Mouse (Mus musculus) thymus, postnatal 25 days (tissue): Measurements from ENCODE around the gene Slf2.

Source experiments
- DNase-seq: peaks from one replicate; pipeline ENCODE4 v3.0.0; 2022

The Slf2 gene

DNA sequence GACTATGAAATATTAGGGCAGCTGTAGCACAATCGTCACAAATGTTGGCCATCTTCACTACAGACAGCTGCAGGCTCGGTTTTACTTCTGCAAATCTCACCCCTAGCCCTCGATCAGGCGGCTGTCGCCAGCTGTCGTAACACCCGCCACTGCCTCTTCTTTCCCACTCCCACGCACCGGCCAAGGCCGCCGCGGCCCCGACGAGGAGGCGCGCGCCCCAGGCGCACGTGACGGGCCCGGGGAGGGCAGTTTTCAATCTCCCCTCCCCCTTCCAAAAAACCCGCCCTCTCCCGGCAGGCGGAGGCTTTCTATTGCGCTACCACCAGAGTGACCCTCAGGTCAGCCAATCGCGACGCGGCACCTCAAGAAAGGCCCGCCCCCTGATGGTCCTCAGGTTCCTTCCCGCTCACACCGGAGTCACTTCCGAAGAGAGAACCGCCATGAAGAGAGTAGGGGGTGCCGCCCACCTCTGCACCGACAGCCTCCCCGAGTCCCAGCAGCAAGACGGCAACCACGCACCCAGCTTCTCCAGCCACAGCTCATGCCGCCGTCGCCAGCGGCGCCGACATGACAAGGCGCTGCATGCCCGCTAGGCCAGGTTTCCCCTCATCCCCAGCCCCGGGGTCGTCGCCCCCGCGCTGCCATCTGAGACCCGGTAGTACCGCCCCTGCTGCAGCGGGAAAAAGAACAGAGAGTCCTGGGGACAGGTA is at the start of gene Slf2:
Gene Slf2, plus strand, starts transcription at position 408 of the 710 bp plus-strand sequence.
- peak; percentile 99 for DNase-seq

DNA sequence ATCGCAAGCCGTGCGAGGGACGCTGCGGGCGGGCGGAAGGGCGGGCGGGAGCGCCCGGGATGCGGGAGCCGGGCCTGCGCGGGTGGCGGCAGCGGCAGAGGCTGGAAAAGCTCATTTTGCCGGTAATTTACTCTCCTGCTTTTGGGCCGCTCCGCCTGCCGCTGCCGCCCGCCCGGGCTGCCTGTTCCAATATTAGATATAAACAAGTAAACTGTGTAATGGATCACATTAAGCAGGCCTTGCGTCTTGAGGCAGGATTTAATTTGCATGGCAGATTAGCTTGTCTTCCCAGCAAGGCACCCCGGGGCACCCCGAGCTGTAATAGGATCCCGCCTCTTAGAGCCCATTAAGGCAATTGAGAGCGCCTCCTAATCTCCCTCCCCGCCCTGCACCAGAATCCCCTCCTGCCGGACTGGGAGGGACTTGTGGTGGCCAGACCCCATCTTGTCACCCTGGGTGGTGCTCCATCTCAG is 48.4 kb upstream of the Slf2 start:
- DNase-seq, result no peak

DNA sequence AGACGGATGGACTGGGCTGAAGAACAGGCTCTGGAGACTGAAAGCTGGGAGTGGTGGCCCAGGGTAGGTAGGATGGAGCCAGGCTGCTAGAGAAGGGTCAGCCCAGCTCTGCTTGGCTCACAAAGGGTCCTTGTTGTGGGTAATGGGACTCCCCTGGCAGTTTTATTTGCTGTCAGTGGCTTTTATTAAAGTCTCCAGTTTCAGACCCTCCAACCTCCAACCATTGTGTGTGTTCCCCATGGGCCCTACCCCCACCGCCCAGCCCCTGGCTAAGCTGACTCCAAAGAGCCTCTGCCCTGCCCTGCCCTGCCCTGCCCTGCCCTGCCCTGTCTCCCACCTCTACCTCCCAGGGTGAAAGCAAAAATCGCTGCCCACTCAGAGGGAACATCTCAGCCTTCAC is 46.6 kb upstream of the Slf2 start:
- DNase-seq, result no peak

DNA sequence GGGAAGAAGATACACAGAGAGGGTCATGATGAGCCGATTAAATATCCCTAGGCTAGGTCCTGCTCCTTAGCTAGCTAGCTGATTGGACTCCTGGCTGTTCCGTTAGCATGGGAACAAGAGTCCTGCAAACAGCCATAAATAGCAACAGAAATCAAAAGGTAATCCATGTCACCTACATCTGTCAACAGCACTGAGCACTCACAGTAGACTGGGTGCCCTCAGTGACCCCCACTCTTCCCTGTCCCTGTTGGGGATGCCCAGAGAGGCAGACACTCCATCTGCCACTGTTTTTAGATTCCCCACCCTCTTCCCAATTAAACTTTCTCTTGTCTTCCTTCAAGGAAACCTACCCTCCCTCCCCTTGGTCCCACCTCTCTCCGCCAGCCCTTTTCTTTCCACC is 44.5 kb upstream of the Slf2 start:
- no peak for DNase-seq

DNA sequence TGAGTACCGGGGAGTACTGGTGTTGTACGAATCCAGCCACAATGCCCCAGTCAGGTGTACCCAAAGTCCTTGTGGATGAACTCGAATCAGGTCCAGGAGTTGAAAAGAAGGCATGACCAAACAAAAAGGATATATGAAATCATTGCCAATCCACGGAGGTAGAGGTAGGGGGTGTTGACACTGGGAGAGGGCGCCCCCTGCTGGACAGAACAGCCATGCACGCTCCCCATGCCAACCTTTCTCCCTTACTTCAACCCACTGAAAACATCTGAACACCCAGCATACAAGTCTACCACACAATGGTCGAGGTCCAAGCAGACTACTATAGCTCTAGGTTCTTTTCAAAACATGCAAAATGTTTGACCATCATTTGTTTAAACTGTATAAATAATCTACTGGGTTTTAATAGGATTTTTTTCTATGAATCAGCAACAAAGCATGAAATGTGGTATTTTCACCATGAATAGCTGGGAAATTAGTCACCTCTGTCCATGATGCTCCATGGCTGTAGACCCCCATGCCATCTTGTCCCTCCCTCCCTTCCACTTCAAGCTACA is 43.2 kb upstream of the Slf2 start:
- peak; percentile 54 for DNase-seq

DNA sequence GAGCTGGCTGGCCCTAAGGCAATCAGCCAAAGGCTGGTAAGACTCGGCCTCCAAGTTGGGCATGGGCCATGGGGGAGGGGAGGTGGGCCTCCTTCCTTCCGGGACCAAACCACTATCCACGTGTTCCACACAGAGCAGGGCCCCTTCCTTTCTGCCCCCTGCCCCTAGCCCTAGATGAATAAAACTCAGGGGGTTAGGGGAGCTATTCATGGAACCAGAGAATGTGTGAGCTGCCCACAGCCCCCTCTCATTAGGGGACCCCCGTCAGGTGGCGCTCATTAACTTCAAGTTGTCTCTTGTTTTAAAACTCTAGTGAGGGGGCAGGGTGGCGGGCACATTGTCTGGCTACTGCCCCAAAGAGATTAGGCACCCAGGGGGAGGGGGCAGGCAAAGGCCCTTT is 41.4 kb upstream of the Slf2 start:
- no peak for DNase-seq

DNA sequence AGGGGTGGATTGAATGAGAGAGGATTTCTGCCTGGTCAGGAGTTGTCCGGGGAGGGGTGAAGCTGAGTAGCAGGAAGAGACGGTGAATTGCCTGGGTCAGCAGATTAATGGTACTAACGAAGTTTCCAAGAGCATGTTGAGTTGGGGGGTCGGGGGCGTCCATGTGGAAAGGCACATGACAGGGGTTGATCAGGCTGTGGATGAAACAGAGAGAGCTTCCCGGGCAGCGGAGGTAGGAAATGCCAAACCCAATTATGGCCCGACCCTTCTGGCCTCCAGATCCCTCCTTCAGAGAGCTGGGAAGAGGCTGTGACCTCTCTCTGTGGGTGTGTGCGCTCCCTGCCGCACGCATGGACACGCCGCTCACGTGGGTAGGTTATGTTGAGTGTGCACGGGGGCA is 39.5 kb upstream of the Slf2 start:
- DNase-seq, result no peak

DNA sequence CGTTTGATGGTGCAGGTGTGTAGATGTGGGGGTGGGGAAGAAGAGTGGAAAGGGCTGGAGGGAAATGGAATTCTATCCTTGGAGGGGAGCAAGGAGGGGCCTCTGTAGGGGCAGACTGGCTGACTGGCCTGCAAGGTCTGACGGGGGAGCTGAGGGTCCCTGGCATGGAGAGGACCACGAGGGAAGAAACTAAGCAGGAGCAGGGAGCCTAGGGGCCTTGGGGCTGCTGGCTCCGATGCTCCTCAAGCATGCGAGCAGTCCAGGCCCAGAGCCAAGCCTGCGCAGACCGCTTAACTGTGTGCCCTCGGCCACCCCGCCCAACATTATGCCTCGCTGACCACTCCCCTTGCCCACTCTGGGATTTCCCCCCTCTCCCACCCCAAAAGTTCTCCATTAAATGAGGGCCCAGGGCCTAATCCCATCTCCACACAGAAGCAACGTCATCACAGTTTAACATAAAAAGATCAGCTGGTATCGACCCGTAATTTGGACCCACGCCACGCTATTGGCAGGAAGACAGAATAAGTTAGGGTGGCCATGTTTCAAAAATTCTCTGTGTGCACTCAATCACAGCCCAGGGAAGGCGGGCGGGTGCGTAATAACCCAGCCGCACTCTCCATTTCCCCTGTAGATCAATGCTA is 37.6 kb upstream of the Slf2 start:
- no peak for DNase-seq

DNA sequence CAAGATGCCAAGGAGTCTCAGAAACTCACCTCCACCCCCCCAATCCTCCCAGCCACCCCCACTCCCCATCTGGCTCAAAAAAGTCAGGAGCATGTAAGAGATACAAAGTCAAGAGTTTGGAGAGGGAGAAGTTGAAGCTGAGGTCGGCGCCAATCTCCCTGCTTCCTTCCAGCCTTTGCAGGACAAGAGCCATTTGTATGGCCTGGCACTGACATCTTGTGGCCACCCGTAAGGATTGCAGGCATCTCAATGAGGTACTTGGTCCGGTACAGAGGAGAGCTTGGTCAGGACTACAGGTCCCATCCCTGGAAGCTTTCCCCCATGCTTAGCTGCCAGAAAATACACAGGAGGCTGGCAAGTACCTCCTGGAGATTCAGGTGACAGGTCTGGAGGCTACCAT is 35.7 kb upstream of the Slf2 start:
- DNase-seq, result peak; percentile 16

DNA sequence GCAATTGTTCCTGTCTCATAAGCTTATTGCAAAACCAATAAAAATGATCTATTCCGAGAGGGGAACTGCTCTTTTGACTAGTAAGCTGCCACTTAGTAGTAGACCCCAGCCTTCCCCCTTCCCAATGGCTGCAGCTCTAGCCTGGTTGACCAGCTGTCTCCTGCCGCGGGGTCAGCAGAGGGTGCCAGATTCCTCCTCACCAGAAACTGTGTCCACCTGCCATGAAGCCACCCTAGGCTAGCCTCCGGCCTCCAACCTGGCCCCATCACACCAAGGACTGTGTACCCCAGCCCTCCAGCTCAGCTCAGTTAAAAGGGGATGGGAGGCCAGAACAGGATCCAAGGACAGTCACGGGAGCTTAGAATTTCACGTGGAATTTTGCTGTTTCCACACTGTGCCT is 34.5 kb upstream of the Slf2 start:
- DNase-seq, result no peak

DNA sequence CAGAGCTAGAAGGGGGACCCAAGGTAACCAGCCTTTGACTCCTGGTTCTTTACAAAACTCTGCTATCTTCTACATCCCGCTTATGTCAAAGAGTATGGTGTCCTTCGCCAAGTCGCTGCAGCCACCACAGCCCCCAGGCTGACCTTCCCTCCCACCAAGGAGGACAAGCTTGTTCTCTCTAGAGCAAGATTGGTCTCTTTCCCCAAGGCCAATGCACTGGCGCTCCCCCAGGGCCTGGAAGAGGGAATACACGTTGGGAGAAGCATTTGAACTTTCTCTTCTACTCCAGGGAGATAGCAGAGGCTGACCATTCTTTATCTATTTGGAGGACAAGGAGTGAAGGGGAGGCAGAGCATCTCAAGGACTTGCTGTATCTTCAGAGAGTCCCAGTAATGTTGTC is 33.4 kb upstream of the Slf2 start:
- DNase-seq, result no peak

DNA sequence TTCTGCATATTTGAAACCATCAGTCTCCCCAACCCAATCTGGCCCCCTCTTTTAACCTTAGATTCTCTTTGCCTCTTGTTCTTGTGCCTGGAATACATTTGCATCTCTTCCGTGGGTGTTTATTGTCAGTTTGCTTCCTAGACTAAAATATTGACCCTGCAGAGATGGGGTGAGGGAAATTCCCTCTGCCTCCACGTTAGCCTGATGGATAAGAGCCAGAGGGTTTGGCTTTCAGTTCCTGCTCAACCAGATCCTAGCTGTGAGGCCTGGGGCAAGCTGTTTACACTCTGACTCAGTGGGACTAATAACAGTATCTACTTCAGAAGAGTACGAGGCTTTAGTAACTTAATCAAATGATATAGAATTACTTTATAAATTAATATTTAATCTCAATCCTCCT is 32.3 kb upstream of the Slf2 start:
- DNase-seq, result no peak

DNA sequence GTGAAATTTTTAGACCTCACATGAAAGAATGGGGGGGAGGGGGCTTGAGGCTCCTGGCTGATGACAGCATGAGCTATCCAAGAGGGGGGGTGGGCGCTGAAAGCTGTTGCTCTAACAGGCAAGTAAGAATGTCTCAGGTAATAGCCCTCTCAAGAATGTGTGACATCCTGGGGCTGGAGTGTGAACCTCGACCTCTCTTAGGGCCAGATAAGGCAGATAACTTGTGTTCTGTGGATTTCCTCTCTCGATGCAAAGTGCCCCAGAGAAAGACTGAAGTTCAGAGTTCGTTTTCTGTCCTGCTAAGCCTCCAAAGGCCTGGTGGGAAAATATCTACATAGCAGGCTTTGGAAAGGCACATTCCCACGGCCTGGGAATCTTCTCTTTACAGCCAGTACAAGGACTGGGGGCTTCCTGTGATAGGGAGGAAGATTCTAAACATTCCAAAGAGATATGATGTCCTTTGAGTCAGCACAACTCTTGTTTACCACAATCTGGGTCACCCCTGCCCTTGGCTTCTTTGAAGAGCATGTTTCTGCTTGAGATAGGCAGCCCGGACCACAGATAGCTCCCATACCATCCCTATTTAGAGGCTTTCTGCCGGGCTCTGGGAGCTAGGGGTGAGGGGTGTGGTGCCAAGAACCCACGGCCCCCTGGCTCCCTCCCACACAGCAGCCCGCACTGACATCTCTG is 31.7 kb upstream of the Slf2 start:
- DNase-seq, result no peak

DNA sequence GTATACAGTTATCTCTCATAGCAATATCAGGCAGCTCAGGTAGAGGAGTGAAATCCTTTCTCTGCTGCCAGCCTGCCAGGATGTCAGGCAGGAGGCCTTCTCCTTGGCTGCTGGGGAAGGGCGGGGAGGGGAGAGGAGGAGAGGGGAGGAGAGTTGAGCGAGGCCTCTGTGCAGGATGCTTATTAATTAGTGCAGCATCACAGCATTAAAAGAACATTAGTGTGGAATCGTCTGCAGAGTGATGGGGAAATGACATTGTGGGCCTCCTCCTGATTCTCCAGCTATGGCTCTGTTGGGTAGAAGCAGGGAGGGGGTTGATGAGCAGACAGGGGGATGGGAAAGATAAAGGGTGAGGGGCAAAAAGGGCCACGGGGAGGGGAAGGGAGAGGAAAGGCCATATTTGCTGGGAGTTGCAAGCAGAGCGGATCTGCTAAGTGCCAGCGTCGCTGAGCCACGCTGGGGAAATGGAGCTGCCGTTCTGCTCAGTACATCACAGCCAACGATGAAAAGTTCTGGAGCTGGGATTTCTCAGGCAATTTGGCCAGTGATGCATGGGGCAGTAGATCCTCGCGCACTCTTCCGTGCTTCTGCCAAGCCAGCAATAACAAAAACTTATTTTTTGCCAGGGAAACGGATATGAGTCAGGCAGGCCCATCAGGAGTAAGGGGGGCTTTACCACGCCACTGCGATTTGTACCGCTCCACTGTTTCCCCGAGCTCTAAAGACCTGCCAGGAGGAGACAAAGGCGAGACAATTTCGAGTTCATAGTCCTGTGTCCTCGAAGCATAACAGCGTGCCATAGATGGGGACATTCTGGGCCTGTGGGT is 30.8 kb upstream of the Slf2 start:
- no peak for DNase-seq

DNA sequence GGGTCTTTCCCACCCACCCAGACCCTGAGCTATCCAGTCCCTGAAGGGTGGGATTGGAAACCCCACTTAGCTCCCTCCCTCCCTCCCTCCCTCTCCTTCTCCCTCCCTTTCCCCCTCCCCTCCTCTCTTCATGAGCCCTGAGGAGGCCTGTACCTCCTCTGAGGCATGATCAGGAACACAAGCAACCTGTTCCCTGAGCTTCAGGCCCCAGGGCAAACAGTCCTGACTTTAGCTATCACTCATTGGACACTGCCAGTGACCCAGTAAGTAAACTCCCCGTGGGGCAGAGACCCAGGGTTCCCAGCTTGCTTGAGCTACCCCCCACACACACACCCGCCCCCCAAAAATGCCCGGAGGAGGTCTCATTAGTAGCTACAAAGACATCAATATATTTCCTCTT is 29.9 kb upstream of the Slf2 start:
- DNase-seq, result no peak

DNA sequence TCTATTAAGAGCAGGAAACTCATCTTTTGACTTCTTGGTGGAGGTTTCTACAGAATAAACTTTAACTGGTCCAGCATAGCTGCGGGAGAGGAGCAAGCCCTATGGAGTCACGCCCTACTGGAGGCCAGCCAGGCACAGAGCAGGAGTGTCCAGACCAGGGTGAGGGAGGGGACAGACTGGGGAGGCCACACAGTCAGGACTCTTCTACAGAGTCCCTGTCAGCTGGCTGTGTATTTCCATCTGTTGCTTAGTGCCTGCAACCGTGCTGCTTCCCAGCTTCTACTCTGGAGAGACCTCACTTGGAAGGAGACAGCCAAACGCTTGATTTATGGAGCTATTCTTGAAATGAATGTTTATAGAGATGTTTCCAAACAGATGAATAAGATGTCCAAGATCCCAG is 28.6 kb upstream of the Slf2 start:
- no peak for DNase-seq

DNA sequence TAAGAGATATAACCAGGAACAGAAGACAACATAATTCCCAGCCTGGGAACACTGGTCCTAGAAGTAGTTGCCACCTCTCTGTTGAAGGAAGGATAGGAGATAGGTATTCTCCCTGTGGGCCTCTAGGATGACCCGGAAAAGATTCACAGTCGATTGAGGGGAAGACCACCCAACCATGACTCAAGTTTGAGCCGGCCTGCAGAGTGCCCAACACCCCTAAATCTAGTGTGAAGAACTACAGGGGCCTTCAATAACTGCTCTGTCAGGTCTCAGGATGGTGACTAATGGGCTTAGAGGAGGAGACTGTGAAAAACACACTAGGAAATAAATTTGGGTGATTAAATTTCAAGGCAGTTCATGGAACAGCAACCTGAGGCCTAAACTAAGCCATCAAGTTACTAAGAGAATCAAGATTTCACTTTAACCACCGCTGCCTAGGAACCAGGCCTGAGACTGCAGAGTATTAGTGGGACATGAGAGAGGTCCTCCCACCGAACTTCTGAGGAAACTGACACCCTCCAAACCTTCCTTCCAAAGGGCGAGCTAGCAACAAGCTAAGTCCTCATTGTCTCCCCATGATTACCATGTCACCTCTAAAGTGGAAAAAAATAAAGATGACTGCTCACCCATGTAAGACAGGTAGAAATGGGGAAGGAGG is 27.5 kb upstream of the Slf2 start:
- no peak for DNase-seq

DNA sequence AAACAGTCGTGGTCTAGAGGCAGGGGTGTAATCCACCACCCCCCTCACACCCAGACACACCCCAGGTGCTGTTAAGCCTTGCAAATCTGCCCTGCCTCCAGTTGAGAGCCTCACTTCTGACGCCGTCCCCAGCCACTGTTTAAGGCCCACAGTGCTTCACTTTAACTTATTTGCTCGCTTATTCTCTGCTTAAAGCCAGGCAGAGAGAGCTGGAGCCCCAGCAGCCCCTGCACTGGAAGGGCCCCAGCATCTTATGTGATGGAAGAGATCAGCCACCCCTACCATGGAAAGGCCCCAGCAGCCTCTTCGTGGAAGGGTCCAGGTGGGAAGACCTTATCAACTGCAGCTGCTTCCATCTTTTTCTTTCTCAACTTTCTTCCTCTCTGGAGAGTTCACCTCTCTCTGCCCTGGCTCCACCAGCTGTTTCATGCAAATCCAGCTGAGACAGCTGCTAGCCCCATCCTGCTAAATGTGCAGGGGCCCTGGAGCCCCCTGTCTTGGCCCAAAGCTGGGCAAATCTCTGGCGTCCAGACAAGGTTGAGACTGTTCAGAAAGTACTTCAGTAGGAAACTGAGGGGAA is 26.7 kb upstream of the Slf2 start:
- DNase-seq, result no peak

DNA sequence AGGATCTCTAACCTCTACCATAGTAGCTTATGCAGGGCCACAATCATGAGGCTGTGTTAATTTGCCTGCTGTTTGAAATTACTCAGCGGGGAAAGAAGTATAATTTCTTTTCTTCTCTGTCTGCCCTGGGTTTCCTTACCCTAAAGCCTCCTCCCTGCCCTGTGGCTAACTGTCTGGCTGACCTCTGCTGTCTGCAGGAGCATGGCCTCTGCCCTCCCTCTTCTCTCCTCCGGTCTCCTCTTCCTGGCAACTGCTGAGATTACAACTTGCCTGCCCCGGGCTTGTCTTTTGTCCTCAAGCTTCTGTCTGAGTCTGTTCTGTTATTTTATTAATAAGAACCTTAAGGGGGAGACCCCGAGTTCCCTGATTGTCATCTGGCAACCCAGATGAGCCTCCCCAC is 25.6 kb upstream of the Slf2 start:
- no peak for DNase-seq

DNA sequence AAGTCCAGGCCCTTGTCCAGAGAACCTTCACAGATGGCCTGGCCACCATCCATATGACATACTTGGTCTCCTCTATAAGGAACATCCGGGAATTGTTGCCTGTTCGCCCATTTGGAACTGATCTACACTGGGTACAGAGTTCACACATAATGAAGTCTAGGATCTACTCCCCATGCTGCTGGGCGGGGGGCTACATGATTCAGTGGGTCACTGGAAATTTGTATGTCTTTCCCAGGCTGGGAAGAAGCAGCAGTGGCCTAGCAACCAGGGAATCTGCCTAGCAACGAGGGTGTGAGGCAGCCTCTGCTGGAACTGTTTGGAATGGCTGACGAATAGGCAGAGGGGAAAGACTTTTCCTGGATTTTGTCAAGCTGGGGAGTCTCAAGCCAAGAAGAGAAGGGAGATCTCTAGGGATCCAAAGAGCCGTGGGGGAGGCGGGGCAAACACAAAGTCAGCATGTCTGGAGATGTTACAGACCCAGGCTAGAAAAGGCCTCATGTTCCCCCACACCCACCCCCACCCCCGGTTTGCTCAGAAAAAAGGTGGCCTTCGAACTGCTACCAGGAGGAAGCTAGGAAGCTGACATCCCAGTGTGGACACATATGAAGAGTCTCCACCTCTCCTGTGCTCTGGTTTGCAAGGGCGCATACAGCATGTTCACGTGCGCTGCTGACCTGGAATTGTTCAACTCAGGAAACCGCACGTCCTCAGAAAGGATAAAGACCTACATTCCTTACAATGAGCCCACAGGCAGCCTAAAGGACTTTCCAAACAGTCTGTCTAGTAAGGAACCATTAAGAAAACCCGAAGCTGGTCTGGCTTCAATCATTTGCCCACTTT is 22.9 kb upstream of the Slf2 start:
- no peak for DNase-seq

DNA sequence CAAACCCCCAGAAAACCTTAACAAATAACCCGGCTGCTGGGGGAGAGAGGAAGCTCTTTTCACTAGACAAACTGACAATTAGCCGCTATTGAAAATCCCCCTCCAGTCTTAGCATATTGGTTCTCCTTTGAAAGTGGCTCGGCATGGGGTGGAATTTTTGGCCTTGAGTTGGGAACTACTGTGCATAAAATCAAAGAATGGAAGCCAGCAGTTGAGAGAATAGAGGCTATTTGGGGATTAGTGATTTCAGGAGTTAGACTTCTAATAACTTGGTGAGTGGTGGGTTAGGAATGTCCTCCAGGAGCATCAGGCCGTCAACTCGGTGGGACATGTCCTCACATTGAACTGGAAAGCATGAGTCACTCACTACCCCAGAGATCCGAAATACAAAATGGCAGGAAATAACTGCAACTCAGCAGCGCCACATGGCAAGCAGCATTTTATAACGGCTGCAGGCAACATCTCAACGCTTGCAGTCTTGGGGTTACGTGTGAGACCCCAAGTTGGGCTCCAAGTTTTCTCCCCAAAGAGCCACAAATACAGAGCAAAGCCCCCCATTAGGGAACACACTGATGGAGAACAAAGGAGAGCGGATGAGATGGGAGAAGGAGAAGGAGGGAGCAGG is 22.0 kb upstream of the Slf2 start:
- DNase-seq, result no peak
